Mouse (Mus musculus) thymus, postnatal 0 days (tissue): ENCODE data around the gene Ak9. TPM values are rescaled to one million over a fixed set of nuclear protein-coding genes. Genes with fewer than 3 reads are reported as not detected.

Experiments
- polyA plus RNA-seq: library from polyadenylated mRNA; unstranded; fragments of >200 nt; fragmentation: Nextera tagmentation; extraction: Ambion mirVana; gene quantifications from 2 replicates; pipeline ENCODE4 v1.2.1, GENCODE M21; 2015

The Ak9 gene
- polyA plus RNA-seq, 1 experiment from 2014 or later, result 0.04 TPM

Other genes starting within 250 kb of the Ak9 start
- not detected in 2 replicates for gene Gpr6, start 231.7 kb upstream of the Ak9 start, polyA plus RNA-seq
- gene Fig4, start 720 bp upstream of the Ak9 start, polyA plus RNA-seq, result 27.7 and 29.4 TPM in 2 replicates
- 23.3 and 23.8 TPM in 2 replicates for gene Zbtb24, start 146.4 kb downstream of the Ak9 start, polyA plus RNA-seq
- gene Mical1, start 172.3 kb downstream of the Ak9 start, polyA plus RNA-seq, result 72.9 and 82.9 TPM in 2 replicates
- 53.7 and 57.5 TPM in 2 replicates for gene Smpd2, start 186.4 kb downstream of the Ak9 start, polyA plus RNA-seq
- gene Ppil6, start 186.5 kb downstream of the Ak9 start, polyA plus RNA-seq, result 1.2 and 1.4 TPM in 2 replicates
- gene Cd164, start 215.4 kb downstream of the Ak9 start, polyA plus RNA-seq, result 259 TPM in 2 replicates